Mouse (Mus musculus) intestine, embryonic 16.5 days (tissue): ENCODE measurements around the gene Mamld1. TPM values are rescaled to one million over a fixed set of nuclear protein-coding genes. Genes with fewer than 3 reads are reported as not detected.
A peak's percentile ranks its signal among the peaks of the same experiment; 100 is the strongest.

ENCODE experiments used
- ATAC-seq: fragments of 200-750 bp; cut with Nextera tagmentation; 2 replicates; pipeline ENCODE4 v1.8.0; 2017; ENCODE audit warnings: moderate TSS enrichment, moderate library complexity
- H3K27ac ChIP-seq: fragments of 300-500 bp; sonication (generic); 2 replicates; pipeline ENCODE4 v1.5.1; 2014; ENCODE audit warnings: mild to moderate bottlenecking, low read length
- H3K27me3 ChIP-seq: fragments of 300-500 bp; sonication (generic); replicated peaks from 2 replicates; pipeline ENCODE4 v1.6.1; 2014; ENCODE audit warnings: low read length, control low read depth, mixed read lengths; ENCODE audit not compliant: control insufficient read depth, insufficient read depth
- H3K36me3 ChIP-seq: fragments of 300-500 bp; sonication (generic); 2 replicates; pipeline ENCODE4 v1.6.1; 2014; ENCODE audit warnings: low read length, control low read depth; ENCODE audit not compliant: control insufficient read depth, insufficient read depth
- H3K4me1 ChIP-seq: fragments of 300-500 bp; sonication (generic); 2 replicates; pipeline ENCODE4 v1.6.1; 2014; ENCODE audit warnings: low read length, control low read depth, mixed read lengths; ENCODE audit not compliant: control insufficient read depth, insufficient read depth
- H3K4me2 ChIP-seq: fragments of 300-500 bp; sonication (generic); 2 replicates; pipeline ENCODE4 v1.6.1; 2014; ENCODE audit warnings: low read depth, low read length, control low read depth
- H3K4me3 ChIP-seq: fragments of 300-500 bp; sonication (generic); 2 replicates; pipeline ENCODE4 v1.5.1; 2014; ENCODE audit warnings: mild to moderate bottlenecking, low read length
- H3K9ac ChIP-seq: fragments of 300-500 bp; sonication (generic); 2 replicates; pipeline ENCODE4 v1.6.1; 2014; ENCODE audit warnings: low read depth, low read length
- H3K9me3 ChIP-seq: fragments of 300-500 bp; sonication (generic); 2 replicates; pipeline ENCODE4 v1.6.1; 2016; ENCODE audit warnings: low read length, control low read depth; ENCODE audit not compliant: control insufficient read depth
- WGBS: fragments of 180-500 bp; shearing (Covaris S2); extraction: QIAGEN DNeasy Blood & Tissue Kit; methylation state at CpG from one replicate; pipeline ENCODE4 v1.1.7; 2014; 5-methylcytosine and 5-hydroxymethylcytosine counted together
- polyA plus RNA-seq: library from polyadenylated mRNA; unstranded; fragments of >200 nt; fragmentation: Nextera tagmentation; extraction: Ambion mirVana; gene quantifications from 2 replicates; pipeline ENCODE4 v1.2.1, GENCODE M21; 2015

Mamld1 gene
- polyA plus RNA-seq, 1 experiment from 2014 or later = 1.0 TPM

DNA sequence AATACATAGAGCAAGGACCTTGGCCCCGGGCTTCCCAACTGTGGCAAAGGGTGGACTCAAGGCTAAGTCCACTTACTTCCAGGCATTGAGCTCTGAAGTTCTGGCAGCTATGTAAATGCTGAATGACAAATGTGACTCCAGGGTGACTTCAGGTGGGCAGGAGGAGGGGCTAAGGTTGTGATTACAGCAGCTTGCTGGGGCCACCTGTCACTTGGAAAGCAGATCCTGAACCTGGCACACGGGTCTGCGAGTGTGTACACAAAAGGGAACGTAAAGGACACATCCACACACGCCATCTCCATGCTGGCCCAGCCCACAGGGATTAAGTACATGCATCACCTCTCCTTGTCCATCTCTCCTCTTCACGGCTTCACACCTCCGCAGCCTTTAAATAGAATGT, 75.0 kb downstream of the Mamld1 start:
- H3K4me2 ChIP-seq = no peak overlapping the region
- ATAC-seq = no peak
- H3K36me3 ChIP-seq = no peaks in the 10 kb centered on the region
- no peak overlapping the region for H3K27ac ChIP-seq
- no peak overlapping the region for H3K4me3 ChIP-seq
- H3K27me3 ChIP-seq = 0 out of 2 replicates have a peak, but pooled peaks cover 2% of the 10 kb centered on the region
- H3K4me1 ChIP-seq = no peaks in the 10 kb centered on the region
- H3K9ac ChIP-seq = no peak overlapping the region
- H3K9me3 ChIP-seq = no peaks in the 10 kb centered on the region
- 82% methylated on average over 7 of the region's 7 CpGs for WGBS

DNA sequence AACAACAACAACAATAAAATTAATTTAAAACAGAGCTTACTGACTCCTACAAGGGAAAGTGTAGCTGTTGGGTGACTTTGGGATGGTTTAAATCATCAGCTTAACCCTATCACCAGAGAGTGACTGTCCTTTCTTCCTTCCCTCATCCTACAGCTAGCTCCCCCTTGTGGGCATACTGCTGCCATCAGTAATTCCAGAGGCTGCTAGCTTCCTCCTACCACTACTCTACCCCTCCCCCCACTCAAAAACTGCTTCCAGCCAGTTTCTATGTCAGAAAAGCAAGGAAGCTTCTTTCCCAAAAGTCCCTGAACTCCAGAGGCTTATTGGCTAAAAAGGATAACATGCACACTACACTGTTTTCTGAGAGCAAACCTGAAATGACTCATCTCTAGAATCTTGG, 81.4 kb downstream of the Mamld1 start:
- Histone ChIP-seq H3K4me2 (no peak overlapping the region), H3K9me3 (no peaks in the 10 kb centered on the region), H3K36me3 (no peaks in the 10 kb centered on the region), H3K4me3 (no peak overlapping the region), H3K27ac (no peak overlapping the region), H3K27me3 (no peaks in the 10 kb centered on the region), H3K9ac (no peak overlapping the region), H3K4me1 (no peaks in the 10 kb centered on the region)
- ATAC-seq = no peak

DNA sequence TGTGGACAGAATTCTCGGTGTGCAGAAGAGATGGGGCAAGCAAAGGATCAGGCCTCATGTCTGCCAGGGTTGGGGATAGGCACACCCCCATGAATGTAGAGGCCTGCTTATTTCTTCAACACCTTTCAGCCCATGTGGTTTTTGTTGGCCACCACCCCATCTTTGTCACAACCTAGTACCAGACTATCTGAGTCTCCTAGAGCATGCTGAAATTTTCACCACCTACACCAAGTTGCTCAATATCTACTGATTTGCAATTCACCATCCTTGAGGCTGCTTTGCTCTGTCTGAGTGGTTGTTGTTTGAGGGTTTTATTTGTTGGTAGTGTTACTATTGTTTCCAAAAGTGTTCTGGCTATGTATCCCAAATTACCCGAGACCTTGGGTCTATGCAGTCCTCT, 91.3 kb downstream of the Mamld1 start:
- Histone ChIP-seq H3K36me3 (no peaks in the 10 kb centered on the region), H3K9ac (no peak overlapping the region), H3K9me3 (no peaks in the 10 kb centered on the region), H3K4me1 (no peaks in the 10 kb centered on the region), H3K27ac (no peak overlapping the region), H3K27me3 (no peaks in the 10 kb centered on the region), H3K4me2 (no peak overlapping the region), H3K4me3 (no peak overlapping the region)
- ATAC-seq = no peak
- WGBS = 79% methylated on average over 2 of the region's 2 CpGs

DNA sequence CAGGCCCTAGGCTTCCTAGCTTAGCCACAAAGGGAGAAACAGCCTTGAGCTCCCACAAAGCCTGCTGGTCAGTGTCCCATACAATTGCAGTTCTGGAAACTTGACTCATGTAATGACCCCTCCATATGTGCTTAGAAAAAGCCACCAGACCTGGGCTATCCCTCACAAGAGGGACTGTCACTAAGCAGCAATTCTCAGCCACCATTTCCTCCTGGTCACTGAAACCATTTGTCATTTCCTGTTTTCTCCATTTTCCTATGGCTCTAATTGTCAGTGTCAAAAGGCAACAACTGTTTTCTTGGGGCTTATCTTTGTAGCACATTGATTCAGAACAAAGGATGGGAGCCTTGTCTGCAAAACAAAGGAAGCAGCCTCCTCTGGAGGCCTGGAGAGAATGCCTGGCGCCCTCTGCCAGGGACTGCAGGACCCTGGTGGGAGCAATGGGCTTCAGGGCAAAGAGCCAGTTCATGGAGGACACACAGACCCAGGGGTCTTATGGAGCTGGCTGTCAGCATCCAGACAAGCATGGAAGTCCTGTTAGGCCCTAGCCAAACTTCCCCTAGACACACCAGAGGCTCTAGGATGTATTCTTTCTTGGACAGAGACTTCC, 99.5 kb downstream of the Mamld1 start:
- H3K4me1 ChIP-seq = no peaks in the 10 kb centered on the region

DNA sequence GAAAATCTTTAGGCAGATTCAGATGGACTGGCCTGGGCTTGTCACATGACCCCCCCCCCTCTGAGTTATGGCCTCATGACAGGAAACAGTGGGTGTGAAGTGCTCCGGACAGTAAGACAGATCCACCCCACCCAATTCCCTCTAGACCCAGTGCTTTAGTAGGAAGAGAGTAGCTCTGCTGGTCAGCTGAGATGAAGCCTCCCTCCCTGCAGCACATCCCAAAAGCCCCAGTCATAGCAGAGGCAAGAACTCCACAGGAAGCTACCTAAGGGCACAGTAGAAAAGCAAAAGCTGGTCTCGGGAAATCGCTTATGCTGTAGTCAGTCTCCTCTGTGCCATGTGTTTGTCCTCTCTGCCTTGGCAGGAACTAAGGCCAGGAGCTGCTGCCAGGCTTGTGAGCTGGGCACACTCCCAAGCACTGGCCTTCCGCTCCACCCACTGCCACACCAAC, 100.5 kb downstream of the Mamld1 start:
- H3K4me2 ChIP-seq = no peak overlapping the region
- no peaks in the 10 kb centered on the region for H3K4me1 ChIP-seq
- no peak overlapping the region for H3K27ac ChIP-seq
- WGBS = 73% methylated on average over 4 of the region's 4 CpGs
- no peaks in the 10 kb centered on the region; the same call in 1 of the 2 replicates for H3K27me3 ChIP-seq
- ATAC-seq = no peak
- no peak overlapping the region for H3K4me3 ChIP-seq
- H3K36me3 ChIP-seq = no peaks in the 10 kb centered on the region
- H3K9ac ChIP-seq = no peak overlapping the region
- no peaks in the 10 kb centered on the region for H3K9me3 ChIP-seq

More for the DNA sequence above, 99.5 kb downstream of the Mamld1 start:
- H3K4me3 ChIP-seq = no peak overlapping the region
- H3K9me3 ChIP-seq = no peaks in the 10 kb centered on the region
- no peak overlapping the region for H3K9ac ChIP-seq
- 42% methylated on average over 1 of the region's 1 CpGs for WGBS
- H3K27ac ChIP-seq = 0 out of 2 replicates have a peak overlapping the region, but pooled peaks have one; percentile 12
- no peak for ATAC-seq
- no peaks in the 10 kb centered on the region for H3K36me3 ChIP-seq
- H3K27me3 ChIP-seq = no peaks in the 10 kb centered on the region; the same call in 1 of the 2 replicates
- no peak overlapping the region for H3K4me2 ChIP-seq

DNA sequence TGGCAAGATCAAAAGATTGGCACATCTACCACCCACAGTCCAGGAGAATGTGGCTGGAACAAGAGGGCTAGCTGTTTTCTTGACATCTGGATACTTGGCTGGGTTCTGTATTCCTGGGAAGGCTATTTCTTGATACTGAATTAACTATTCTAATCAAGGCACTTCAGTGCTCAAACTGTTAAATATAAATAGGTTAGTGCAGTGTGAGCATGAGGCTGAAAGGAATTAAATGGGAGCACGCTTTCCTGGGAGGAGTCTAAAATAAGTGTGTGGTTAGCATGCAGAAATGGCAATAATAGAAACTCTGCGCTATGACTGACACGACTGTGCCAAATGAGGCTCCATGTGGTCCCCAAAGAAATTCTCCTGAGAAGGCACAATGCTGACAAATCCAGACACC, 131.5 kb downstream of the Mamld1 start:
- Histone ChIP-seq H3K9me3 (no peaks in the 10 kb centered on the region), H3K4me2 (no peak overlapping the region), H3K9ac (no peak overlapping the region), H3K27ac (no peak overlapping the region), H3K36me3 (no peaks in the 10 kb centered on the region), H3K4me1 (no peaks in the 10 kb centered on the region), H3K4me3 (no peak overlapping the region), H3K27me3 (no peaks in the 10 kb centered on the region; the same call in 1 of the 2 replicates)
- no peak for ATAC-seq
- WGBS = 86% methylated on average over 3 of the region's 3 CpGs

DNA sequence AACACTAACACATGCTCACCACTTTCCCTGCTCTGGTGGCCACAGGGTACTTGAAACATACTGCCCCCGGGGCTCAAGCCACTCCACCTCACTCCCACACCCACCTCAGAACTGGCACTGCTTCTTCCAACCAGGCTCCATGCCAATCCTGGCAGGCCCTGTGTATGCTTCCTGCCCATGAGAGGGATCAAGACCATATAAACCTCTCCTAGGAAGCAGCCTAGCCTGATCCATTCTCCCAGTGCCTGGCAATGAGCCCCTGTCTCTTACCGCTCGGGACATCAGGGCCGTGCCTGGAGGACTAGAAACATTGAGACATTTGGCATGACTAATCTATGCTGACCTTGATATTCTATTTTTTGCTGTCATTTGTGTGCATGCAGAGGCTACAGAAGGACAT, 133.6 kb downstream of the Mamld1 start:
- no peak overlapping the region for H3K4me3 ChIP-seq
- no peak overlapping the region for H3K9ac ChIP-seq
- ATAC-seq = no peak
- 94% methylated on average over 4 of the region's 4 CpGs for WGBS
- H3K4me2 ChIP-seq = no peak overlapping the region
- no peak overlapping the region for H3K27ac ChIP-seq
- H3K4me1 ChIP-seq = no peaks in the 10 kb centered on the region
- no peaks in the 10 kb centered on the region; the same call in 1 of the 2 replicates for H3K27me3 ChIP-seq
- no peaks in the 10 kb centered on the region for H3K36me3 ChIP-seq
- no peaks in the 10 kb centered on the region for H3K9me3 ChIP-seq

DNA sequence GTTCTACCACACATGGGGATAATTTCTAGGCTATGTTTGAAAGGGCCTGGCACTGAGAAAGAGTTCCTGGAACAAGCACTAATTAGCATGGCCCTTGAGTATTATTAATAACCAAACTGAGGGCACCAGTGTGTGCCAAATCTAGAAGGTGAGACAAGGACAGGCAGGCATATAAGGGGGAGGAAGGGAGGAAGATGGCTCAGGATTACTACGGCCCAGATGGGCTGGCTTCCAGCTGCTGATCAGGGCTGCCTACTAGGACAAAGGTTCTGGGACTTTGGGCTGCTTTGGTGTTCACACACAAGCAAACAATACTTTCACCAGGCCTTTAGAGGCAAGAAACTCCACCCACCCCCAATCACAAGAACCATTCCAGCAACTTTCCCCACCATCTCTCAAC, 136.3 kb downstream of the Mamld1 start:
- H3K4me2 ChIP-seq = no peak overlapping the region
- no peaks in the 10 kb centered on the region for H3K4me1 ChIP-seq
- WGBS = 69% methylated on average over 1 of the region's 1 CpGs
- no peak overlapping the region for H3K27ac ChIP-seq
- H3K9me3 ChIP-seq = no peaks in the 10 kb centered on the region
- H3K36me3 ChIP-seq = no peaks in the 10 kb centered on the region
- H3K27me3 ChIP-seq = no peaks in the 10 kb centered on the region; the same call in 1 of the 2 replicates
- ATAC-seq = no peak
- H3K9ac ChIP-seq = no peak overlapping the region
- H3K4me3 ChIP-seq = no peak overlapping the region

DNA sequence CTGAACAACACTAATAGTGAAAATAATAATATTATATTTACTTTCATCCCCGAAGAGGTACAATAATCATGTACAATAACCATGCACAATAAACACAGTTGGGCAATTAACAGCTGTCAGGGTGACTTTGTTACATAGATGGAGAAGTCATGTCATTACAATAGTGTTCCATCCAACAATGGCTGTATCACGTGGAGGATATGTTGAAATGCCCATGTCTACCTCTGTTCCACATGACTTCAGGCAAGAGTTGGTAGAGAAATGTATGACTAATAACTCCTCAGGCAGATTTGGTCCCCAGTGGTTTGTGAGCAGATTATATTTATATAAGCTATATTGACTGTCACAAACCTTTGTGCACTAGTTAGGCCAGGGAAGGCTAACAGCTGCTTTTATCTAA, 154.7 kb downstream of the Mamld1 start:
- Histone ChIP-seq H3K4me2 (no peak overlapping the region), H3K36me3 (no peaks in the 10 kb centered on the region), H3K27ac (no peak overlapping the region), H3K4me3 (no peak overlapping the region), H3K27me3 (no peaks in the 10 kb centered on the region; the same call in 1 of the 2 replicates), H3K9ac (no peak overlapping the region), H3K9me3 (no peaks in the 10 kb centered on the region), H3K4me1 (no peaks in the 10 kb centered on the region)
- 68% methylated on average over 2 of the region's 2 CpGs for WGBS
- no peak for ATAC-seq
